Mouse (Mus musculus) neural tube, embryonic 11.5 days (tissue): ENCODE measurements around the gene Mid1. TPM values are rescaled to one million over a fixed set of nuclear protein-coding genes. Genes with fewer than 3 reads are reported as not detected.

ENCODE experiments used
- ATAC-seq: fragments of 200-750 bp; cut with Nextera tagmentation; 2 replicates; pipeline ENCODE4 v1.8.0; 2017; ENCODE audit warnings: moderate number of reproducible peaks, mild to moderate bottlenecking, moderate TSS enrichment, moderate library complexity; ENCODE audit not compliant: insufficient read depth, low FRiP score, low TSS enrichment
- DNase-seq: peaks from one replicate; pipeline ENCODE4 v3.0.0-alpha.2; 2015; ENCODE audit warnings: low spot score
- H3K27ac ChIP-seq: fragments of 300-500 bp; sonication (generic); 2 replicates; pipeline ENCODE4 v1.5.1; 2014; ENCODE audit warnings: low read depth, mild to moderate bottlenecking, low read length
- H3K27me3 ChIP-seq: fragments of 300-500 bp; sonication (generic); 2 replicates; pipeline ENCODE4 v1.6.1; 2014; ENCODE audit warnings: mild to moderate bottlenecking, low read length, mixed read lengths; ENCODE audit not compliant: control insufficient read depth, insufficient read depth
- H3K36me3 ChIP-seq: fragments of 300-500 bp; sonication (generic); 2 replicates; pipeline ENCODE4 v1.6.1; 2014; ENCODE audit warnings: mild to moderate bottlenecking, low read length, moderate library complexity, mixed read lengths; ENCODE audit not compliant: control insufficient read depth, insufficient read depth
- H3K4me1 ChIP-seq: fragments of 300-500 bp; sonication (generic); 2 replicates; pipeline ENCODE4 v1.6.1; 2014; ENCODE audit warnings: low read length, mixed read lengths; ENCODE audit not compliant: control insufficient read depth, insufficient read depth
- H3K4me2 ChIP-seq: fragments of 300-500 bp; sonication (generic); 2 replicates; pipeline ENCODE4 v1.6.1; 2014; ENCODE audit warnings: low read depth, mild to moderate bottlenecking, moderate library complexity
- H3K4me3 ChIP-seq: fragments of 300-500 bp; sonication (generic); 2 replicates; pipeline ENCODE4 v1.5.1; 2014; ENCODE audit warnings: low read depth, low read length
- H3K9ac ChIP-seq: fragments of 300-500 bp; sonication (generic); 2 replicates; pipeline ENCODE4 v1.6.1; 2014; ENCODE audit warnings: mild to moderate bottlenecking, low read length
- H3K9me3 ChIP-seq: fragments of 300-500 bp; sonication (generic); 2 replicates; pipeline ENCODE4 v1.6.1; 2016; ENCODE audit warnings: low read length; ENCODE audit not compliant: control insufficient read depth
- WGBS: fragments of 180-500 bp; shearing (Covaris S2); extraction: QIAGEN DNeasy Blood & Tissue Kit; methylation state at CpG from one replicate; pipeline ENCODE4 v1.1.7; 2014; 5-methylcytosine and 5-hydroxymethylcytosine counted together
- polyA plus RNA-seq: library from polyadenylated mRNA; unstranded; fragments of >200 nt; fragmentation: Nextera tagmentation; extraction: Ambion mirVana; gene quantifications from 2 replicates; pipeline ENCODE4 v1.2.1, GENCODE M21; 2014

Gene Mid1
- polyA plus RNA-seq, 1 experiment from 2014 or later = 9.9 TPM

DNA sequence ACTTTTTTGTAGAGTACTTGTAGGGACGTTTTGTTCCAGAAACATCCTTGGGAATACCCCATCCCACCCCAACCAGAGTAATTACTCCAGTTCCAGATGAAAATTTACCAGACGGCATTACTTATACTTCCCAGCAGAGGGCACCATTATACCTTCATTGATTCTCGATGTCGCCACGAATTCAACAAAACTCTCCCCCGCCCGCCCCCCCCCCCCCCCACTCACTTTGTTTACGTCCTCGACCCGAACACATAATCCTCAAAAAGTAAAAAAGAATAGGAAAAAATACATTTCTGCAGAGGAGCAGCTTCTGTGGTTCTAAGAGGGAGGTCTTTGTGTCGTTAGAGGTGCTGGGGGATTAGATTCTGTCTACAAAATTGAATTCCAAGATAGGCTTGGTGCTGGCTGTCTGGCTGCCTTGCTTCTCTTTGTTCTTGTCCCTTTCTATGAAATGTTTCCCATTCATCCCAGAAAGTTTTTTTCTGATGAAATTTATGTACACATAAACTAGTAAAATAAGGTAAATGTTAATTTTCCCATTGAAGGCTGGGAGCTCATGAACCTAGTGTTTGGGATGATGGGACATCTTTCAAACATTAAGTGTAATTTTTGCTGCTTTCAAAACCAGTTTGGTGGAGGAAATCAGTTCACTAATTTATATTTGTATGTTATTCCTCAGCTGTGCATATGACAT is 114.1 kb downstream of the Mid1 start:
- H3K27ac ChIP-seq = no peak overlapping the region
- 3% methylated on average over 11 of the region's 11 CpGs for WGBS
- H3K4me1 ChIP-seq = no peaks in the 10 kb centered on the region
- peak overlapping the region; percentile 2; the same call in 1 of the 2 replicates for H3K9ac ChIP-seq
- no peak overlapping the region for H3K4me3 ChIP-seq
- peak; percentile 18 for DNase-seq
- H3K4me2 ChIP-seq = no peak overlapping the region
- no peaks in the 10 kb centered on the region for H3K9me3 ChIP-seq
- ATAC-seq = peak; percentile 45; the same call in 1 of the 2 replicates
- no peaks in the 10 kb centered on the region; the same call in 1 of the 2 replicates for H3K27me3 ChIP-seq
- H3K36me3 ChIP-seq = no peaks in the 10 kb centered on the region

DNA sequence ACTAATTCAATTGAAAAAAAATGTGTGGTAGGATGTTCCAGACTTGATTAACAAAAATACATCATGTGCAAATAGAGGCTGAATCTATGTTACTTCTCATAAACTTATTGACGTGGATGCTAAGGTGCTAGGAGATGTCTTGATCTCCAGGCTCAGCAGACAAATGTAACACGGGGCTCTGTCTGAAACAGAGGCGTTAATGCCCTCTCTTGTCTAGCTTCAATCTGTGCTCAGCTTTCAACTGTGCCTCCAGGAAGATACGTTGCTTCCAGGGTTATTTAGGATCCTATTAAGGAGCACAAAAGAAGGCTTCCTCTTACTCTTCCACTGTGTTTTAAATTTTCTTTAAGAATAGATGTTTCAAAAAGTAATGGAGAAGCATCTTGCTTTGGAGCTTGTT is 115.2 kb downstream of the Mid1 start:
- H3K27ac ChIP-seq = no peak overlapping the region
- DNase-seq (no peak), ATAC-seq (no peak)
- no peaks in the 10 kb centered on the region; the same call in 1 of the 2 replicates for H3K27me3 ChIP-seq
- no peaks in the 10 kb centered on the region for H3K36me3 ChIP-seq
- no peak overlapping the region for H3K4me3 ChIP-seq
- H3K9me3 ChIP-seq = no peaks in the 10 kb centered on the region
- no peak overlapping the region for H3K9ac ChIP-seq
- WGBS = 37% methylated on average over 4 of the region's 4 CpGs
- H3K4me1 ChIP-seq = no peaks in the 10 kb centered on the region
- no peak overlapping the region for H3K4me2 ChIP-seq

GRCm38 (mm10) chrX:169805791-169806190 is 120.8 kb downstream of the Mid1 start:
- no peaks in the 10 kb centered on the region; the same call in 1 of the 2 replicates for H3K27me3 ChIP-seq
- H3K9me3 ChIP-seq = no peaks in the 10 kb centered on the region
- H3K36me3 ChIP-seq = no peaks in the 10 kb centered on the region
- 74% methylated on average over 5 of the region's 5 CpGs for WGBS
- H3K4me1 ChIP-seq = no peaks in the 10 kb centered on the region
- no peak overlapping the region for H3K27ac ChIP-seq
- DNase-seq (no peak), ATAC-seq (no peak)
- no peak overlapping the region for H3K4me3 ChIP-seq
- no peak overlapping the region for H3K4me2 ChIP-seq
- H3K9ac ChIP-seq = no peak overlapping the region

GRCm38 (mm10) chrX:169807744-169808143 is 122.7 kb downstream of the Mid1 start:
- H3K9me3 ChIP-seq = no peaks in the 10 kb centered on the region
- ATAC-seq (no peak), DNase-seq (no peak)
- H3K27ac ChIP-seq = no peak overlapping the region
- H3K27me3 ChIP-seq = no peaks in the 10 kb centered on the region; the same call in 1 of the 2 replicates
- 86% methylated on average over 3 of the region's 3 CpGs for WGBS
- no peaks in the 10 kb centered on the region for H3K36me3 ChIP-seq
- H3K9ac ChIP-seq = no peak overlapping the region
- H3K4me2 ChIP-seq = no peak overlapping the region
- H3K4me1 ChIP-seq = no peaks in the 10 kb centered on the region
- H3K4me3 ChIP-seq = no peak overlapping the region

DNA sequence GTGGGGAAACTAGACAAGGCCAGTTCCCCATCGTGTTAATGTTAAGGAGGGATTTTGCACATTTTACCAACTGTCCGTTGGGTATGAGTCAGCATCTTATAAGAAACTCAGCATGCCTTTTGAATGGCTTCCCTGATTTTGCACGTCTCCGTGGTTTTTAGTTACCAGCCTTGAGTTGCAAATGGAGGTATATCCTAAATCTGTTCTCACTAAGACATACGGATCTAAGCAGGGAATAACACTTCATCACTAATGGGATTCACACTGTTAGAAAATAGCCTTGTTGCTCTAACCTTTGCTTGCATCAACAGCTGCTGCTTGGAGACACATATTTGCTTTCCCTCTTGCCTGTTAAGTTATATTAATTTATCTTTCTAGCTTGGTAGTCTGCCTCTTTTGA is 126.3 kb downstream of the Mid1 start:
- no peaks in the 10 kb centered on the region for H3K4me1 ChIP-seq
- H3K9me3 ChIP-seq = no peaks in the 10 kb centered on the region
- H3K36me3 ChIP-seq = no peaks in the 10 kb centered on the region
- H3K27me3 ChIP-seq = no peaks in the 10 kb centered on the region
- WGBS = 58% methylated on average over 5 of the region's 5 CpGs
- ATAC-seq = no peak
- DNase-seq = no peak
- no peak overlapping the region for H3K4me3 ChIP-seq
- no peak overlapping the region for H3K9ac ChIP-seq
- H3K27ac ChIP-seq = no peak overlapping the region
- H3K4me2 ChIP-seq = no peak overlapping the region

GRCm38 (mm10) chrX:169811783-169812182 is 126.8 kb downstream of the Mid1 start:
- no peak overlapping the region for H3K4me2 ChIP-seq
- DNase-seq = no peak
- H3K27ac ChIP-seq = no peak overlapping the region
- no peak for ATAC-seq
- H3K4me3 ChIP-seq = no peak overlapping the region
- 74% methylated on average over 2 of the region's 2 CpGs for WGBS
- H3K27me3 ChIP-seq = no peaks in the 10 kb centered on the region
- no peaks in the 10 kb centered on the region for H3K4me1 ChIP-seq
- H3K9ac ChIP-seq = no peak overlapping the region
- no peaks in the 10 kb centered on the region for H3K9me3 ChIP-seq
- H3K36me3 ChIP-seq = no peaks in the 10 kb centered on the region

DNA sequence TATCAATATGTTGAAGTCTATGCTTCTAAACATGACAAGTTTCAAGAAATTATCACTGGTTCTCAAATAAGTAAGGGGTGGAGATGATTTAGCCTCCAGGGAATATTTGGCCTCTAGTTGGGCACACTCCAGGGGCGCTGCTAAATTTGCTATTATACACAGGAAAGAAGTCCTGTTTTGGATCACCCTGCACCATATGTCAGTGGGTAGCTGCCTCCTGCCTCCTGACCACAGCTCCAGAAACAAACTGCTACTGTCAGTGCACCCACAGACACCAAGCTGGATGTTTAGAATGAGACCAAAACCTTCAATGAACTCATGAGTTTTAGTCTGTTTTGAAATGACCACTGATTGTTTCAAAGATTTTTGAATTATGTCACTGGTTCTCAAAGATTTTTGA is 128.7 kb downstream of the Mid1 start:
- 94% methylated on average over 1 of the region's 1 CpGs for WGBS
- H3K4me2 ChIP-seq = no peak overlapping the region
- H3K4me3 ChIP-seq = no peak overlapping the region
- DNase-seq (no peak), ATAC-seq (no peak)
- no peaks in the 10 kb centered on the region for H3K27me3 ChIP-seq
- H3K4me1 ChIP-seq = no peaks in the 10 kb centered on the region
- H3K9ac ChIP-seq = no peak overlapping the region
- no peaks in the 10 kb centered on the region for H3K36me3 ChIP-seq
- no peaks in the 10 kb centered on the region for H3K9me3 ChIP-seq
- no peak overlapping the region for H3K27ac ChIP-seq

DNA sequence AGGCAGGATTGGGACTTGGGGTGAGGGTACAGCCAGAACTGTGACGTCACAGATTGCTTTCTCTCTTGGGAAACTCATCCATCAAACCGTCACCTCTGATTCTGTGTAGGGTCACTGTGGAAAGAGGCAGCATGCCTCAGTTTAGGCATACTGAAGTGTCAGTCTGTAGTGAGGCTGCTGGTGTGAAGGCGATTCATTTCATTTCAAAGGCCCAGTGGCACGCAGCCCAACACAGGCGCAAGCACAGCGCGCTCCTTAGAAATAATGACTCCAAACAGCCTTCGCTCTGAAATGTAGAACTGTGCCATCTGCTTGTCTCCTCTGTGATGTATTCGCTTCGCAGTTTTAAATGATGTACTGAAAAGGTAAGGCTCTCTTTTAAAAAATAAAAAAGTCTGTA is 141.9 kb downstream of the Mid1 start:
- H3K9me3 ChIP-seq = no peaks in the 10 kb centered on the region
- H3K36me3 ChIP-seq = no peaks in the 10 kb centered on the region
- 0 out of 2 replicates have a peak, but pooled peaks cover 2% of the 10 kb centered on the region for H3K27me3 ChIP-seq
- no peak overlapping the region for H3K27ac ChIP-seq
- ATAC-seq = peak; percentile 56
- H3K9ac ChIP-seq = no peak overlapping the region
- H3K4me3 ChIP-seq = no peak overlapping the region
- DNase-seq = peak; percentile 36
- WGBS = 38% methylated on average over 10 of the region's 10 CpGs
- H3K4me1 ChIP-seq = no peaks in the 10 kb centered on the region
- H3K4me2 ChIP-seq = no peak overlapping the region

DNA sequence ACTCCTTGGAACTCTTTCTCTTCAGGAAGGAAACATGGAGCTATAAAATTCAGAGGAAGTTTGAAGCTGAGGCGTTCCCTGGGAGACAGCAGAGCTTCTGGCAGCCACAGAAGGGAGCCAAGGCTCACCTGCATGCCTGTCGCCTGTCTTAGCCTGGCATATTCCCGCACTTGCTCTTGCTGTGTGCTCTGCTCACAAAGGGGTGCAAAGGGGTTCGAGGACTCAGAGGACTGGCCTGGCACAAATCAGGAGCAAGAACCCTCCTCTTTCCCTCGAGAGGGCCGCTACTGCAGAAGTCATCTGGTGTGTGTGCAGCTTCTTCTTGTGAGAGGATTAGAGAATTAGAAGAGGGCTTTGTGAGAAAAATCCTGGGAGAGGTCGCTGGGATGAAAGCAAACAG is 142.7 kb downstream of the Mid1 start:
- Histone ChIP-seq H3K4me3 (no peak overlapping the region), H3K27ac (no peak overlapping the region; the same call in 1 of the 2 replicates), H3K9ac (0 out of 2 replicates have a peak overlapping the region, but pooled peaks have one; percentile 5), H3K27me3 (0 out of 2 replicates have a peak, but pooled peaks cover 2% of the 10 kb centered on the region), H3K4me1 (no peaks in the 10 kb centered on the region), H3K4me2 (peak overlapping the region; percentile 24), H3K36me3 (no peaks in the 10 kb centered on the region), H3K9me3 (no peaks in the 10 kb centered on the region)
- 0 out of 2 replicates have a peak, but pooled peaks have one; percentile 35 for ATAC-seq
- peak; percentile 18 for DNase-seq
- 35% methylated on average over 7 of the region's 7 CpGs for WGBS
